Mouse (Mus musculus) ES-Bruce4 (cell line): ENCODE measurements around the gene Usp30.

Source experiments
- CTCF ChIP-seq: IDR thresholded peaks from one replicate; pipeline ENCODE4 v1.8.1; 2011; ENCODE audit warnings: low read depth, low read length
- EP300 ChIP-seq: IDR thresholded peaks from 2 replicates; pipeline ENCODE4 v1.6.1; 2011; ENCODE audit warnings: low read depth, low read length; ENCODE audit not compliant: insufficient read depth
- POLR2A ChIP-seq: IDR thresholded peaks from one replicate; pipeline ENCODE4 v1.8.1; 2011; ENCODE audit warnings: low read length; ENCODE audit not compliant: insufficient read depth

GRCm38 (mm10) chr5:114046151-114046550 is 19.1 kb upstream of the Usp30 start:
- TF ChIP-seq POLR2A (no peak), CTCF (no peak), EP300 (no peak)
